Mouse (Mus musculus): ENCODE measurements around the gene Elmo1.

The Elmo1 gene

DNA sequence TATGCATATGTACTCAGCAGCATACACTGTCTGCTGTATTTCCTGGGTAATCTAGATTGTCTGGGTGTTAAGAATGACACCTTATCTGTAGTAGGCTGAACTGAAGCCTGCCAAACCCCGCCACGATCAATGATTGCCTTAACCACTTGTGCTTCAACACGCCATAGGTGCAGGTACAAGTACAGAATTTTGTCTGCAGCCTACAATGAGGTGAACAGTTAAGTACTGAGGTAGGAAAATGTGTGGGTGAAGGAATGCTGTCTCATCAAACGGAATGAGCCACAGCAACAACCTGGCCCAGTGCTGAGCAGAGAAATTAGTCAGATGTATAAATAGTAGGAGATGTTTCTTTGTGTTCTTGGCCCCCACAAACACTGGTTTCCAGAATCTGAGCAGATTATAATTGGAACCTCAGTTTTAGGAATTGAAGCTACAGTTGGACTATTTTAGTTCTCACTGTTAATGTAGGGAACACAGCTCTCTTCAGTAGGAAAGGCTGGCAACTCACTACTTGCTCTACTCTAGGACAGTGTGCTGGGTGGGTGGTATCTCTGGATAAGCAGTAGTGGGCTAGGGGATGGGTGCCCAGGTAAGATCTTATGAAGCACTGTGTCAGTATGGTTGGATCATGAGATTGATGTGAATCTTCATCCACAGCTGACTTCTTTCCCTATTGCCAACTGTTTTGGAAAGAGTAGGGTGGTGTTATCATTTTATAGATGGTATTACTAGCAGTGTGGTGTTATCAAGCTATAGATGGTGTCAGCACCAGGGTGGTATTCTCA is 4.7 kb downstream of the Elmo1 start:
- peak; percentile 67 for ATAC-seq (ENCODE audit: low TSS enrichment)

DNA sequence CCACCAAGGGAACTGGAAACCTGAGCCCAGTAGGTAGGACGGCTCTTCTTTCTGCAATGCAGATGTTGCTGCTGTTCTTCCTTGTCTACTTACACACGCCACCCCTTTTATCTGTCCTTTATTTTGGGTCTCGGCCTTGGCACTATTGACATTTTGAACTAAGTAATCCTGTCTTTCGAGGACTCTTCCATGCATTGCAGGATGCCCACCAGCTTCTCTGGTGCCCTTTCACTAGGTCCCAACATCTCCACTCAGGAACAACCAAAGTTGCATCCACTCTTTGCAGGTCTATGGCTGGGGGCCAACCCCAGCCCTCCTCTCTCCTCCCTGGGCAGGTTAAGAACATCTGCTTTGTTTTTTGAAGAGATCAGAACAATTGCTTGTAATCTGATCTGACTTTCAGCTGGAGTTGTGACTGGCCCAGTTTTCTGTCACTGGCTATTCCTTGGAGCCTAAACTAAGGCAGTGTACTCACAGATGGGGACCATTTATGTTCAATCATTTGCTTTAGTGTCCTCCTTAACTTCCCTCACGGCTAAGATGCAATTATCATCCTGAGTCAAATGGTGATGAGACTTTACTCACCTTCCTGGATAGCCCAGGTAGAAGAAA is 6.7 kb downstream of the Elmo1 start:
- no peak for ATAC-seq (ENCODE audit: low TSS enrichment)

DNA sequence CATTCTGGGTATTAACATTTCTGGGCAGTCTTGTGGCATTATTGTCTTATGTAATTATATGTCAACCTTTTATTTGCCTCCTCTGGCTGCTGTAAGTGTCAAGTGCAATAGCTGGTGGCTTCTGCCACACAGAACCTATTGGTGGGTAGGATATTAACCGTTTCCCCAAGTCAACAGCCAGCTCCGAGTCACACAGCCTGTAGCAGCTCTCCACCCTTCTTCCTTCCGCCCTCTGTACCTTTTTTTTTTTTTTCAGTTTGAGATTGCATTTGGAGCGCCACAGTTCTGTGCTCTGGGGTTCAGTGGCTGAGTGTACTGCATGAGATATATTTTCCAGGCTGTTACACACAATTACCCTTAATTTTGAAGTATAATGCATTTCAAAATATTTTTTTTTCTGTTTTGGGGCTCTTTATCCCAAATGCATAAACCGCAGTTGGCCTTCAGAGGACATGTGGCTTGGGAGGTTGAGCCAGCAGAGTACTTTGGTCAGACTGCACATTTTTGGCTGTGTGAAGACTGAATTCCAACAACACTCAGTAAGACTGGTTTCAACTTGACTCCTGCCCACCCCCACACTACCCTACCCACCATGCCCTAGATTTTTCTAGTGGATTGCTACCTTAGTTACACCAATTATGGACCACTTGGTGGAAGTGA is 7.7 kb downstream of the Elmo1 start:
- no peak for ATAC-seq (ENCODE audit: low TSS enrichment)

DNA sequence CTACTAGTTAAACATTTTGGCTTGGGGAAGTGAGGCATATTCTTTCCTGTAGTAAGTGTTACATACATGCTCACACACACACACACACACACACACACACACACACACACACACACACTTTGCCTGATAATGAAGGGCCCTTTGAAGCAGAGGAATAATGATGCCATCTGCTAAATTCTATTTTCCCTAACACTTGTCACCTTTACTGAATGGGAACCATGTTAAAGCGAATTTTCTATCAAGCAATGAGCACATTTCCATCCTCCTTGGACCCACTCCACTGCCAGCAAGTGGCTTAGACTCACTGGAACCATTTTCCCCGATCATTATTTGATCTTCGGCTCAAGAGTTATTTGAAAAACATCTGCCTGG is 8.2 kb downstream of the Elmo1 start:
- no peak for ATAC-seq (ENCODE audit: low TSS enrichment)

DNA sequence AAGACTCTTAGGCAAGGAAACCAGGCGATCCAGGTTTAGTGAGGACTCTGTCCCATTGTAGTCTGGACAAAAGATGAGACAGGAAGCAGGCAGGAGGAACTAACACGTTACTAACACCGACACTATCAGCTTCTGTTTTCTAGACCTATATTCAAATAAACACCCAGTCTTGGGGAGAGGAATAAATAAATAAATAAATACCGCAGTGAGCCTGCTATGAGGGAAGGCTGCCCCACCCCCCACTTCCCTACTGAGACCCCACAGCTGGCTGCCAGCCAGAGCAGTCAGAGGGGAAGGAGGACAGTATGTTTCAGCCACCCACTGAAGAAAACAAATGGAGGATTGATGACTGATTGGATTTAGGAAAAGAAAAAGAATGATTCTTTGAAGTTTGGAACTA is 9.2 kb downstream of the Elmo1 start:
- ATAC-seq (ENCODE audit: low TSS enrichment): no peak

DNA sequence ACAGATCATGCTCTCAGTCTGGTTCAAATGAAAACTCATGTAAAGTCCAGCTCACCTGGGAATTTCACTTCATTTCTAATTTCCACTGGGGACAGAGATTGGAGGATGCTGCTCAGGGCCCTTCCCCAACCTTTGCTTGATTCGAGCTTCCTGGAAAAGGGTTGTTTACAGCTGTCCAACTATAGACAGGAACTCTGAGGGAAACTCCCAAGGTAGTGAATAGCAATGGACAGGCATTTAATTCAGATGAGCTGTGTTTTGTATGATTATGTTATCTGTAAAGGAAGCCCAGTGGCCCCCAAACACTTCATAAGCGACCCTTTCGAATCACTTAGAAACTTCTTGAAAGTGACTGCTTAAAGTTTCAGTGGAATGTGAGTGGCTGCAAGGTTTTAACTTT is 10.0 kb downstream of the Elmo1 start:
- no peak for ATAC-seq (ENCODE audit: low TSS enrichment)

DNA sequence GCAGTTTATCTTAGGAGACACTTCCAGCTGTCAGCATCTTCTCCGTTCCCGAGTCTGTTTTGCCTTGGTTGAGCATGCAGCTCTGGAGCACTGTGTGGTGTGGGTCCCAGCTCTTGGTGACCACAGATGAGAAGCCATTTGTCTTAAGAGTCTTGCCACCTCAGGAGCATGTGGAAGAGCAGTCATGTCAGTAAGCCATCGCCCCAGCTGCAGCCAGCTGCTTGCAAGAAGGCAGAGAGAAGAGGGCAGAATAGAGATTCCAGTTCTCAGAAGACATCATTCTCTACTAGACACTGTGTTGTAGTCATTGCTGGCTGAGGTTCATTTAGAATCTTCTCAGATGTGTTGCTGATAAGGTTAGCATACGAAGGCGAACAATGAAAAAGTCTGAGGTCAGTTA is 11.3 kb downstream of the Elmo1 start:
- no peak for ATAC-seq (ENCODE audit: low TSS enrichment)

DNA sequence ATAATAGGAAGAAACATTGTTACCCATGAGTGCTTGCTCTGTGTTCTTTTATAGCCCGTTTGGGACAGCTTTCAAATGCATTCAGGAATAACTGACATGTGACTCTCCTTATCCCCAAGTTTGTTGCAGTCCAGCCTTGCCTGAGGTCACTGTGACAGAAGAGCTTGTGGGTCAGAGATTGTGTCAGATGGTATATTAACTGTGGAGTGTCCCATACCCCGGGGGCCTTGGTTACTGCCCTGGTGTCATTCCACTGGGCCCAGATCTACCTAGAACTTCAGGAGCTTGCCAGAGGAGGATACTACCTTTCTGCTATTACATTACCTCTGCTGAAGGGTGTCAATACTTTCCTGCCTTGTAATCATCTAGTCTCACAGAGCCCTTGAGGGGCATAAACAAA is 14.4 kb downstream of the Elmo1 start:
- no peak for ATAC-seq (ENCODE audit: low TSS enrichment)

DNA sequence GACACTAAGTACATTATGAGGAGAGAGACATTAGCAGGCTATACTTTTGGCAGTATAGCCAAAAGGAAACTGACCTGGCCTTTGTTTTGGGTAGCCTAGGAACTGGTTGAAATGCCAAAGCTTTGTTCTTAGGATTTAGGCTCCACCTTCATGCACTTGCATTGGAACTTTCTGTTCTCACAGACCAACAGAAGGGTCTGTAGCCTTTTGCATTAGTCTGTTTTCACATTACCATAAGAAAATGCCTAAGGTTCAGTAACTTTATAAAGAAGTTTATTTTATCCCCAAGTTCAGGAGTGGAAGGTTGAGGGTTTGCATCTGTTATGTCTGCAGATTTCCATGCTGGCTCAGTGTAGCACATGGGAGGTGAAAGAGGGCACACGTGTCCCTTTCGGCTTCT is 15.6 kb downstream of the Elmo1 start:
- ATAC-seq (ENCODE audit: low TSS enrichment): no peak

DNA sequence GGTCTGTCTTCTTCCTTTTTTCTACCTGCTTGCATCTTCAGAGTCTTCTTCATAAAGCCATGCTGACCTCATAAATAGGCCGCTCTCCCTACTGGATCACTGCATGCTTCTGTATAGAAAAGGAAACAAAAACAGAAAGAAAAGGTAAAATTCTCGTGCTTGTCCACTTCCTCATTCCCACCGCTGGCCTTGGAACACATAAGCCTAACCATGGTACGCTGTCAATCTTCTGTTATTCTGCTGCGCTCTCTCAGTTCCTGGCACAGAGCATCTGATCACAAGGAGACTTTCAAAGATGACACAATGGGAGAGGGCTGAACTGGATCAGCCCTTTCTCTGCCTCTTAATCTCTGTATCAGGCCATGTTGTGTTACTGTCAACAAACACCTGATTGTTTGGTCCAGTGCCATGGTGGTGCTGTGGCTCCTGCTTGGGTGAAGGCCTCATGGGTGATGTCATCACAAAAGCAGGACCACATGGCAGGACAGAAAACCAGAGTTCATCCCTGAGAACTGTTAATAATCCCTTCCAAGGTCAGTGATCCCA is 17.6 kb downstream of the Elmo1 start:
- no peak for ATAC-seq (ENCODE audit: low TSS enrichment)

DNA sequence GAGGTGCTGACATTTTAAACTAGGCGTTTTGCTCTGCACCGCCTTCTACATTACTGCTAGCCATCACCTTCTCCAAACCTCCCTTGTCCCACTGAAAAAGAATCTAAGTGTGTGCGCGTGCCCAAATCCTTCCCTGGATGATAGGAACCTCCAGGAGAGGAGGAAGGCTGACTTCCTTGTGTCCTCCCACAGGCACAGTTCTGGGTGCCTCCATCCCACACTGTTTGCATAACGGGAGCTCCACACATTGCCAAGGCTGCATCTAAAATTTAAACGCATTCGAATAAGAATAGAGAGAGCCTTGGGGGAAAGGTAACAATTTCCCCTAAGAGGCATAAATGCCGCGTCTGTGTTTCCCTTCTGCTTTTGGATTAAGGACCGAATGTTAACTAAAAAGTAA is 18.6 kb downstream of the Elmo1 start:
- peak; percentile 99 for ATAC-seq (ENCODE audit: low TSS enrichment)

DNA sequence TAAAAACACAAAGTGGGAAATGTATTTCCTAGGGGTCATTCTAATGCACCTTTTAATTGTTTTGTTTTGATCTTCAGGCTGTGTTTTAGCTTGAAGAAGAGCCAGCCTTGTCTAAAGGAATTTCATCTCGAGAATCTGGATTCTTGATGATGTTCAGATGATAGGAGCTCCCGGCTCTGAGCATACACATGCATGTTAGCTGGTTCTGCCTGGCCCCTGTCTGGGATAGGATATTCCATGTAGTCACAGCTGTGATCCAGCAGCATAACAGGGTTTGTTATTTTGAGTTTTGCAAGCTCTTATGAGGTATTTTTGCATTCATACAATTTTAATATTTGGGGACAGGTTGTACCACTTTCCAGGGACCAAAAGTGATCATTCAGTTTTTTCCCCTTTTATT is 19.1 kb downstream of the Elmo1 start:
- no peak for ATAC-seq (ENCODE audit: low TSS enrichment)

DNA sequence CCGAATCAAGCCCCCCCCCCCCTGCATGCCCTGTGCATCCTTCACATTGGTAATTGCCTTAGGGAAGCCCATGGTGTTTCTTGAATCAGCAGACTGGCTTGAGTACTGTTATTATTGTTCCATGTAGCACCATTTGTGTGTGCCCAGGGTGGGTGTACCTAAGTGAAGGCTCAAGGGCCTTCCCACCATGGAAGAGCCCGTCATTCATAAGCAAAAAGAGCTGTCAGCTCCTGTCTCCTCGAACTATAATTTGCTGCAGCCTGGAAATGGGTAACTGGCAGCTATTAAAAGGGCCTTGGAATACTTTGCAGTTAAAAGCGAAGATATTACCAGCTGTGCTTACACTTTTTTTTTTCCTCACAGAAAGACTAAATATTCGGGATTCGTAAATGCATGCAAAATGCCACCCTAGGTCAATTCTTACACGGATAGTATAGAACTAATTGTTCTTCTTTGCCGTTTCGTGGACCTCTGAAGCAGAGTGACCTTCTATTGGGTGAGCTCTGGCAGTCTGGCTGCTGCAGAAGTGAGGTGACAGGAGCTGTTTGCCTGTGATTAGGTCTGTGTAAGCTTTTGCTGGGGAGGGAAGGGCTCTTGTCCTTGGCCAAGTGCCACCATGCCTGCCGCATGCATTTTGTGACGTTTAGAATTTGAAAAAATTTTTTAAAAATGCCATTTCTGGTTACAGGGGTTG is 19.7 kb downstream of the Elmo1 start:
- ATAC-seq (ENCODE audit: low TSS enrichment): no peak

DNA sequence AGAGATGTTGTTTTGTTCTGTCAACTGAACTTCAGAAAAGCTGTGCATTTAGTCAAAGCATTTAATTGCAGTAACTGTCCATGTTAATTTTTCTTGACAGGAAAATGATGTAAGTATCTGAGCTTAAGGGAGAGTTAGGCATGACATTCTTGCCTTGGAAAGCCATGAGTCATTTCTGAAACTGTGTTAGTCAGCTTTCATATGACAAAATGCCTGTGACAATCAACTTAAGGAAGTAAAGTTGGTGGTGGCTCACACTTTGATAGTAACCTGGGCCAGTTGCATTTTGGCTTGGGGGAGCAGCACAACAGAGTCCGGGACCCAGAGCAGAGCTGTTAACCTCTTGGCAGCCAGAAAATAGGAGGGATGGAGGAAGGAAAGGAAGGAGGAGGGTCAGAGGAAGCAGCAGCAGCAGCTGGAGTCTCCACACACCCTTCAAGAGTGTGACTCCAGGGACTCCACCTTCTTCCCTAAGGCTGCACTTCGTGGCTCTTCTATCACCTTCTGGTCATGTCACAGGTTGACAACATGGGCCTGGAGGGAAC is 20.9 kb downstream of the Elmo1 start:
- peak; percentile 44; the same call in 1 of the 2 replicates for ATAC-seq (ENCODE audit: low TSS enrichment)

DNA sequence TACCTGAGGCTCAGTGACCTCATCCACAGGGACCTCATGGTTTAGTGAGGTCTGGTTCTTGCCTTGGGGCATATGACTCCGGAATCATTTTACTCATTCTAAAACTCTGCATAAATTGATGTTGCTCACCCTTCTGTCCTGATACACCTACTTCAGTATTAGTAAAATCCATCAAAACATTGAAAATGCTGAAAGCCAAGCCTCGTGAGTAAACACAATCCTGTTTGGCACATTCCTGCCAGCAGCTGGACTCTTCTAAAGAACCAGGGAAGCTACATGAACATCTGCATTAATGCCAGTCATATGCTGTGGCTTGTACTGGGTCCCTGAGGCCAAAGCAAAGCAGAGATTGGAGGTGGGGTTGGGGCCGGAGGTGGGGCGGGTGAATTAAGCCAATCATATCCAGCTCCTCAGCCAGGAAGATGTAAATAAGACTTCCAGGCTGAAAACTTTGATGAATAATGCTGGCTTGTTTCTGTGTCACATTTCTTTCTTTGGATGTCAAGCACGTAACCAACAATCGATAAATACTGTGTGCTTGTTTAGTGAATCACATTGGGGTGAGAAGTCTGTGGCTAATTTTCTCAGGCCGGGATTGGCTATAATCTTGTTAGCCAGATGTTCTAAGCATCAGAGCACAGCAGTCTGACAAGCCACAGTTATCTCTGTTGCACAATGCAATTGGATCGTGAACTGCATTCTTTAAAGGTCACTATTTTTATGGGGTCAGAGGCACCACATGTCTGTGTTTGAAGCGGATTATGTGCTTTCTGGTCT is 24.9 kb downstream of the Elmo1 start:
- ATAC-seq (ENCODE audit: low TSS enrichment): no peak

DNA sequence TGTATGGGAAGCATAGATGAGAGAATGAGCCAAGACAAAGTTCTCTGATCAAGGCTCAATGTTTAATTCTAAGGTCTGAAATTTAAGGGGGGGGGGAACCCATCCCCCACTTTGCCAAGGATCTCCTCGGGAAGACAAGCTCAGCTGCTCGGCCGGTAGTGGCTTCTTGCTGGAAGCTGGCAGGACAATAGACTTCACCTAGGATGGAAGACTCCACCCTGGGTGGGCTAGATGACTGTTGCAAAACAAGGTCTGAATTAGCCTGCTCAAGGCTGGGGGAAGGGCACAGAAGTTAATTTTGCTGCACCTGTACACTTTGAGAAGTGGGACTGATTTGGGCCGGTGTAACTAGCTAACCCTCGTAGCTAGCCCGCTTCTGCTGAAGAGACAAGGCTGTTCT is 25.6 kb downstream of the Elmo1 start:
- no peak for ATAC-seq (ENCODE audit: low TSS enrichment)

DNA sequence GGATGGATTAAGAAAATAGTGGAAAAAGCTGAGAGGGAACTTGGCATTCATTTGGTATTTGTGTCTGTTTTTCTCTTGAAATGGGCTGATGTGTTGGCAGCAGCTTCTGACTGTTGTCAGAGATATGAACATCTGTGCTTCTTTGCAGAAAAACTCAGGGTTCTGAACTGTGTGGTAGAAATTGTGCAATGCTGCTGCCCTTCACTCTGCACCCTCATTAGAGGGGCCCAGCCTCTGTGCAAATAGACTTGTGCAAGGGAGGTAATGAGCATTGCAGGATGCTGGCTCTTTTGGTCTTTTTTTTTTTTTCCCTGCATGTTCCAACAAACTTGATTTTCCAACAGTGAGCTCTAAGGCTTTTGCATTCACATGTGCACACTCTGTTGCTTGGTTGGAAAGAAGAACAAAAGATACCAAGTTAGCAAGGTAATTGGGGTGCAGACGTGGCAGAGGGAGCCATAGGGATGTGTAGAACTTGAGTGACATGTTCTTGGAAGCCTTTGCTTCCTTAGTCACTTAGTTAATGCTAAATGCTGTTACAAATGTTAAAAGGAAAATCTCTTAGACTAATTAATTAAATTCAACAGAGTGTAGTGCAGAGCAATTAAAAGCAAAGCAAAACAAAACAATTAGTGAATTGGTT is 26.6 kb downstream of the Elmo1 start:
- no peak for ATAC-seq (ENCODE audit: low TSS enrichment)

DNA sequence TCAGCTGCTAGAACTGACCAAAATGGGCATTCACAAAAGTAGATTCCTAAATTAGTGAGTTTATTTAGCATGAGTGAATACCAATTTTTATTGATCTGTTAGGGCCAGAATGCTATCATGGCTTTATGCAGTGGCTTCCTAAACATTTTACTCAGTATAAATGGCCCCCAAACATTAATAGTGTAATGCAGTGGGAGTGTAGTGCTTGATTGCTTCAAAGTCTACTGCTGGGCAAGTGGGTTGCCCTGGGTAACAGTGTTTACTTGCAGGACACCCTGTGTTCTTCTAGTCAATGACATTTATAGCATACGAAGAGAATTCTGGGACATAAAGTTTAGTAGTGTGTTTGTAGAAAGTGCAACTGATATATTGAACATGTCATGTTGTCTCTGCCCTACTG is 27.3 kb downstream of the Elmo1 start:
- no peak for ATAC-seq (ENCODE audit: low TSS enrichment)

DNA sequence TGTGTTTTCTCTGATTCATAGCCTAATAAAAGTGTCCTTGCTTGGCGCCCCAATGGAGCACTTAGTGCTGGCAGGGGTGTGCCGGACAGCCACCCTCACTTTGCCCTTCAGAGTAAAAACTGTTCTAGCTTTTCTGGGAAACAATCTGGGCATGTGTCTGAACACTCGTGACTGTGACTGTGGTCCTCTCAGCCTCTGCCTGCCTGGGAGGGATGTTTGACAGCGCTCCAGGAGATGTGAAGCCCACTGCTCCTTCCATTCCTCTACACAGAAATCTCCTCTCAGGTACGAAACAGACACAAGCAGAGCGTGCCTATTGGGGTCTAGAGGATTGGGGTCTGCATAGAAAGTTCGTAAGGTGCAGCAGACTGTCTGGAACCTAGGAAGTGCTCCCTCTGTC is 28.5 kb downstream of the Elmo1 start:
- ATAC-seq (ENCODE audit: low TSS enrichment): no peak; the same call in 1 of the 2 replicates

DNA sequence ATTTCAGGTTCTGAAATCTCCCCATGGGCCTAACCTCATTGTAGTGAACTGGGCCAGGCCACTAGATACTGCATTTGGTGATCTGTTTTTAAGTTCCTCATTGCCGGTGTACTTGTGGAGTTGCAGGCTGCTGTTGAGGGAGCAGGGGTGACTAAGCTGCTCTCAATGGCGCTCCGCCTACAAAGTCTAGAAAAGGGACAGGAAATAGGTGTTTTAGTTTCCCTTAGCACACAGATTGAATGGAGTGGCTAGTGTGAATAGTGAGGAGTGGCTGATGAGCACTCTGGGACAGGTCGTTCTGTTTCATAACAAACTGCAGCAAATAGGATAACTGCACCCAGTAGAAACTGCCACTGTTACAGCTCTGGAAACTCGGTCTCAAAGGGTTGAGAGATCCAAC is 30.3 kb downstream of the Elmo1 start:
- peak; percentile 18 for ATAC-seq (ENCODE audit: low TSS enrichment)
